Mouse (Mus musculus) MEL (cell line): Measurements from ENCODE around the gene Krt23.

Experiments
- CHD1 ChIP-seq: IDR thresholded peaks from 2 replicates; pipeline ENCODE4 v1.6.1; 2012; ENCODE audit warnings: low read depth, mild to moderate bottlenecking, inconsistent platforms, low read length, improper control_type of control experiment
- CTCF ChIP-seq, 3 experiments: IDR thresholded peaks in 2 of 3; conservative IDR thresholded peaks in 1 of 3; 2 replicates each; pipeline ENCODE4 v1.5.1; 2011 to 2012; ENCODE audit warnings: low read length in 3 of 3, low read depth in 2 of 3, mild to moderate bottlenecking in 2 of 3, improper control_type of control experiment in 1 of 3, inconsistent platforms in 1 of 3, mixed read lengths in 1 of 3, moderate library complexity in 1 of 3; ENCODE audit not compliant: control insufficient read depth in 1 of 3, insufficient read depth in 1 of 3, poor library complexity in 1 of 3, severe bottlenecking in 1 of 3
- ELF1 ChIP-seq: IDR thresholded peaks from 2 replicates; pipeline ENCODE4 v1.6.1; 2014; ENCODE audit warnings: low read depth, mild to moderate bottlenecking, inconsistent platforms, low read length, improper control_type of control experiment, moderate library complexity
- EP300 ChIP-seq, 2 experiments: IDR thresholded peaks; 2 replicates each; pipeline ENCODE4 v1.6.1; 2011; ENCODE audit warnings: improper control_type of control experiment in 2 of 2, low read length in 2 of 2, low read depth in 1 of 2, mild to moderate bottlenecking in 1 of 2
- MAX ChIP-seq: IDR thresholded peaks from 2 replicates; pipeline ENCODE4 v1.6.1; 2011; ENCODE audit warnings: low read length, improper control_type of control experiment
- MAZ ChIP-seq: IDR thresholded peaks from 2 replicates; pipeline ENCODE4 v1.6.1; 2012; ENCODE audit warnings: low read depth, mild to moderate bottlenecking, inconsistent platforms, low read length, improper control_type of control experiment
- MXI1 ChIP-seq: IDR thresholded peaks from 2 replicates; pipeline ENCODE4 v1.6.1; 2011; ENCODE audit warnings: mild to moderate bottlenecking, low read depth, low read length, improper control_type of control experiment
- NELFE ChIP-seq: IDR thresholded peaks from 2 replicates; pipeline ENCODE4 v1.6.1; 2011; ENCODE audit warnings: low read depth, low read length, improper control_type of control experiment
- POLR2A ChIP-seq, 2 experiments: IDR thresholded peaks; 2 replicates each; pipeline ENCODE4 v1.6.1; 2011 to 2012; ENCODE audit warnings: low read length in 2 of 2, mild to moderate bottlenecking in 2 of 2, control low read depth in 1 of 2, improper control_type of control experiment in 1 of 2, low read depth in 1 of 2, moderate library complexity in 1 of 2; ENCODE audit not compliant: control insufficient read depth in 1 of 2, insufficient read depth in 1 of 2, poor library complexity in 1 of 2
- TAL1 ChIP-seq: IDR thresholded peaks from 2 replicates; pipeline ENCODE4 v1.6.1; 2012; ENCODE audit warnings: mild to moderate bottlenecking, inconsistent platforms, low read length, moderate library complexity, mixed read lengths
- TBP ChIP-seq: IDR thresholded peaks from 2 replicates; pipeline ENCODE4 v1.8.0; 2011; ENCODE audit warnings: low read depth, low read length, improper control_type of control experiment
- TCF12 ChIP-seq: IDR thresholded peaks from 2 replicates; pipeline ENCODE4 v1.6.1; 2014; ENCODE audit warnings: low read depth, mild to moderate bottlenecking, inconsistent platforms, low read length, improper control_type of control experiment, moderate library complexity
- ZMIZ1 ChIP-seq: IDR thresholded peaks from 2 replicates; pipeline ENCODE4 v1.6.1; 2012; ENCODE audit warnings: low read depth, mild to moderate bottlenecking, inconsistent platforms, low read length, improper control_type of control experiment, moderate library complexity
- ZNF384 ChIP-seq: IDR thresholded peaks from 2 replicates; pipeline ENCODE4 v1.6.1; 2012; ENCODE audit warnings: low read depth, mild to moderate bottlenecking, inconsistent platforms, low read length, improper control_type of control experiment

GRCm38 (mm10) chr11:99441220-99441619 is 51.7 kb downstream of the Krt23 start:
- no peak for TF ChIP-seq CHD1
- TF ChIP-seq MAZ: no peak
- no peak for TF ChIP-seq MAX
- no peak for TF ChIP-seq POLR2A (IDR thresholded peaks at IDR 0.05; ENCODE audit: control insufficient read depth in 1 of 2, insufficient read depth in 1 of 2, low read depth in 1 of 2, low read length in 2 of 2, poor library complexity in 1 of 2)
- no peak for TF ChIP-seq CTCF (IDR thresholded peaks at IDR 0.05 in 2 of 3, conservative IDR thresholded peaks at IDR 0.05 in 1 of 3; ENCODE audit: control insufficient read depth in 1 of 3, insufficient read depth in 1 of 3, low read depth in 2 of 3, low read length in 3 of 3, poor library complexity in 1 of 3, severe bottlenecking in 1 of 3)
- no peak for TF ChIP-seq ELF1
- TF ChIP-seq EP300 (IDR thresholded peaks at IDR 0.05; ENCODE audit: low read depth in 1 of 2, low read length in 2 of 2): no peak
- TF ChIP-seq TAL1: no peak
- TF ChIP-seq ZNF384: no peak
- TF ChIP-seq TCF12: no peak
- no peak for TF ChIP-seq TBP
- TF ChIP-seq MXI1: no peak
- no peak for TF ChIP-seq ZMIZ1
- no peak for TF ChIP-seq NELFE
